Mouse (Mus musculus) cerebellum, postnatal 10 days (tissue): Measurements from ENCODE around the gene Lmtk3.

Experiments used
- DNase-seq, 2 experiments: peaks; one replicate each; pipeline ENCODE4 v3.0.0; 2021; ENCODE audit warnings: mixed read lengths in 2 of 2

Gene Lmtk3

DNA sequence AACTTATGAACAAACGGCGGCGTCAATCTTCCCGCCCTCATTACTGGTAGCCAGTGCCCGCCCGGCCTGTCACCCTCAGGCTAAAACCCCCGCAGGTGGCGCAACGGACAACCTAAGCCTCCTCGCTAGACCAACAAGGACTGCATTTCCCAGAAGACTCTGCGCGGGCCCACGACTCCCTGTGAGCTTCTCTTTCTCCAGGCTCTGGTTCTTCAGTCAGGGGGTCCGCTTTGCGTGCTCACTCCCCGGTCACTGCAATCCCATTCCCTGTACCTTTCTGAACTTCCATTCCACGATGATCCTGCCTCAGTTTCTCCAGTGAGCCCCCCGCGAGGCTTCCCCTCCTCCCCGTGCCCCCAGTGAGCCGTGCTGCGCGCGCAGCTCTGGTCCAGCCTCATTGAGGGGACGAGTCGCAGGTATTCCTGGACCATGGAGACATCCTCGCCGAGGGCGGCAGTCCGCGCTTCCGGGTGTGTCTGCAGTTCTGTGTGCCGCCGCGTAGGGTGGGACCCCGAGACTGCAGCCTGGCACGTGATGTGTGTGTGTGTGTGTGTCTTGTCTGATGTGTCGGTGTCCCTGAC lies at the start of gene Lmtk3:
Gene Lmtk3, plus strand, starts transcription at position 228 of the 581 bp plus-strand sequence.
- peak; percentile 90 to 92 for DNase-seq

DNA sequence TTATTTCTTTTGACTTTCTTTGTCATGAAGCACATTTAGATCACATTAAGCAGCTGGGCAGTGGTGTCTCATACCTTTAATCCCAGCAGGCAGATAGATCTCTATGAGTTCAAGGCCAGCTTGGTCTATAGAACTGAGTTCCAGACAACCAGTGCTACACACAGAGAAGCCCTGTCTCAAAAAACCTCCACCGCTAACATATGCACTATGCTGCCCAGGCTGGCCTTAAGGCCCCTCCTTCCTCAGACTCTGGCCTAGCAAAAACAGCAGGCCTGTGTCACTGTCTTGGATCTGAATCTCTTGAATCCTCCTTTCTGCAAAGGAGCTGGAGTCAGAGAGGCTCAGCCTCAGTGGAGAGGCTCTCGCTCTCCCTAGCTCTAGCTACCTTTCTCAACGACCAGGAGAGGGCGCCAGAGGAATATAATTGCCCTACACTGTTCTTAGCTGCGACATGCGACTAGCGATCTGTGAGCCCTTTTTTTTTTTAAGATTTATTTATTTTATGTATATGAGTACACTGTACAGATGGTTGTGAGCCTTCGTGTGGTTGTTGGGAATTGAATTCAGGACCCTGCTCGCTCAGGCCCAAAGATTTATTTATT lies 44.3 kb upstream of the Lmtk3 start:
- DNase-seq = peak; percentile 92 to 93

DNA sequence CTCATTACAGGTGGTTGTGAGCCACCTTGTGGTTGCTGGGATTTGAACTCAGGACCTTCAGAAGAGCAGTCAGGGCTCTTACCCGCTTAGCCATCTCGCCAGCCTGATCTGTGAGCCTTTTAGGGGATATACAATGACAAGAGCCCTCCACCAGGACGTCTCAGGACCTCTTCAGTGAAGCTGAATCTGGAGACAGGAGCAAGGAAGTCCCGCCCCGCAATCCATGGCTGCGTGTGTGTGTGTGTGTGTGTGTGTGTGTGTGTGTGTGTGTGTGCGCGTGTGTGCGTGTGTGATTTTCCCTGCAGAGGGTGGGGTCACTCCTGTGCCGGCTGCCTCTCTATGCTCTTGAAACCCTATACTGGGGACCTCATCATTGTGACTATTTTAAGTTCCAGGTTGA lies 43.7 kb upstream of the Lmtk3 start:
- DNase-seq = no peak

- no peak for DNase-seq
Measured at GRCm38 (mm10) chr7:45741308-45741707, 42.2 kb upstream of the Lmtk3 start.

- DNase-seq = no peak
Measured at GRCm38 (mm10) chr7:45741777-45742176, 41.8 kb upstream of the Lmtk3 start.

- DNase-seq = peak; percentile 73 to 80
Measured at GRCm38 (mm10) chr7:45742338-45742737, 41.2 kb upstream of the Lmtk3 start.

- peak; percentile 90 to 95 for DNase-seq
Measured at GRCm38 (mm10) chr7:45744387-45744786, 39.2 kb upstream of the Lmtk3 start.

- no peak for DNase-seq
Measured at GRCm38 (mm10) chr7:45746518-45746917, 37.0 kb upstream of the Lmtk3 start.

DNA sequence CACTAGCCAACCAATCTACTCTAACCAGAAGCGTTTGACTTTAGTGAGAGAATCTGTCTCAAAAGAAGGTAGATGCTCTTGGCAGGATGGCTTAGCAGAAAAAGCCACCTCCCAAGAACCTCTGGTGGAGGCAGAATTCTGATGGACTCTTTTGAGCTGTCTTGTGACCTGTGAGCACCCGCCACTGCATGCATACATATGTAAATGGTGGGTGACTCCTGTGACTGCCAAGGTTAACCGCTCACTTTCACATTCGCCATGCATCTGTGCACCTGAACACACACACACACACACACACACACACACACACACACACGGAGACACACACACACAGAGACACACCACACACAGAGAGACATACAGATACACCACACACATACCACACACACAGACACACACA lies 36.1 kb upstream of the Lmtk3 start:
- no peak for DNase-seq

GRCm38 (mm10) chr7:45748110-45748509 lies 35.4 kb upstream of the Lmtk3 start:
- no peak for DNase-seq

- DNase-seq = no peak
Measured at GRCm38 (mm10) chr7:45749401-45749800, 34.1 kb upstream of the Lmtk3 start.

GRCm38 (mm10) chr7:45750162-45750561 lies 33.4 kb upstream of the Lmtk3 start:
- no peak for DNase-seq

DNA sequence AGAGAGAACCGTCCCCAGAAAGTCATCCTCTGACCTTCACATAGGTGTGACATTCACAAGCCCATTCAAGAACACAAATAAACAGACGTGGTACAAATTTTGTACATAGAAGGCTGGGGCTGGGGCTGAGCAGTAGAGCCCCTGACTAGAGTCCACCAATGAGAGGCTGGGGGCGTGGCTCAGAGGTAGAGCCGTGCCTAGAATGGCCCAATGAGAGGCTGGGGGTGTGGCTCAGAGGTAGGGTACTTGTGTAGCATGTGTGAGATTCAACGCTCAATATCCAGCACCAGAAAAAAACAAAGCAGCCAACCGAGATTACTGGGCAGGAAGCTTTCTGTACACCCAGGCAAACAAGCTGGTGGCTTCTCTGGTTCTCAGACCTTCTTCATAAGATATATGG lies 27.8 kb upstream of the Lmtk3 start:
- DNase-seq = no peak

DNA sequence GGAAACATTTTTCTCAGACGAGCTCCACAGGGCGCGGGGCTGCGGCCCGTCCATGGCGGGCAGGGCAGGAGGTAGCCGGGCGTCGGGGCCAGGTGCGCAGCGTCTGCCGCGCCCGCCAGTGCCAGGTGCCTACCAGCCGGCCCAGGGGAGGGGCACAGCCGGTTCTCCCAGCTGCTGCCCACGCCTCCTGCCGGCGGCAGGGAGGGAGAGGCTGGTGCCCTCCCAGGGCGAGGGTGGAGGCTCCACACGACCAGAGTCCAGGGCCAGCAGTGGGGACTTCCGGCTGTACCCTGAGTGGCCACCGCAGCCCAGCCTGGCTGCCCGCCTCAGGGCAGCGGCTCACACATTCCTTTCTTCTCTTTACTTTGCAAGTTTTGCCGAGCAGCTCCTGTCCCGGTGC lies 24.1 kb upstream of the Lmtk3 start:
- peak; percentile 43 to 48 for DNase-seq

DNA sequence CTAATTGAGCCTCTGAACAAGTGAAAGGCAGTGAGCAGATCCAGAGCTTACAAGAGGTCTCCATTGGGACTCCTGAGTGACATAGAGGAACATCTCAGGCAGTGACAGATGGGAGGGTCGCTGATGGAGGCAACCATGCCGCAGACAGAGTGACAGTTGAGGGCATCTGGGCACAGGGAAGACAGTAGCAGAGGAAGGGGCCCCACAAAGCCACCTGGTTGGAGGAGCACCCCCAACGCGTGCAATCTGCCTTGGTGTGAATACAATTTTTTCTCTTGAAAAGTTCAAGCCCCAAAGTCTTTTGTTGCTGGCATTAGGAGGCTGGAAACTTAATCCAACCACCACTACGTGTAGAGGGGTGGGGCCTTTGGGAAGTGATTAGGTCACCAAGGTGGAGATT lies 23.4 kb upstream of the Lmtk3 start:
- no peak for DNase-seq

DNA sequence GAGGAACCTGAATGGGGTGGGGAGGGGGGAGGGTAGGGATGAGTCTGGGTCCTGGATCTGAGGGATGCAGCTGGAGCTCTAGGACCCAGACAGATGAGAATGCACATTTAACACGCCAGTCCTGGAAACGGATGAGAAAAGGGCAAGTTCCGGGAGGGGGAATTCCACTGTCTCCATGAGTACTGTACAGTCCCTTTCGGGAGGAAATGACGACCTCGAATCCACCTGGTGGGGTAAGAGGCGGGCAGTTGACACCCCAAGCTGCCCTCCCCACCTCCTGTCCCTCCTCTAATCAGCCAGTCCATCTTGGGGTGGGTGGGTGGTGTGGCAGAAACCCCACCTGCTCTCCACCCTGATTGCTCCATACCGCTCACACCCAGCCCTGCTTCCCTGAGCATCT lies 17.5 kb upstream of the Lmtk3 start:
- DNase-seq = no peak

- no peak for DNase-seq
Measured at GRCm38 (mm10) chr7:45766764-45767163, 16.8 kb upstream of the Lmtk3 start.

DNA sequence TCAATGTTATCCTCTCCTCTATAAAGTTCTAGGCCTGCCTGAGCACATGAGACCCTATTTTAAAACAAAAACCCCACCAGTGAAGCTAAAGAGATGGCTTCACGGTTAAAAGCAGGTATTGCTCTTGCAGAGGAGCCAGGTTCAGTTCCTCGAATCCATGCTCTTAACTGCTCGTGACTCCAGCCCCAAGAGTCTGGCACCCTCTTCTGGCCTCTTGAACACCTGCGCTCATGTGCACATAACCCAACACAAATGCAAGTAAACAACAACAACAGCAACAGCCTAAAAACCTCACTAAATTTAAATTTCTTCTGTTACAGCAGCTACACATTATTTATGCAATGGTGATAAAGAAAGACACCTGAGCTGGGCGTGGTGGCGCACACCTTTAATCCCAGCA lies 16.0 kb upstream of the Lmtk3 start:
- DNase-seq = no peak

DNA sequence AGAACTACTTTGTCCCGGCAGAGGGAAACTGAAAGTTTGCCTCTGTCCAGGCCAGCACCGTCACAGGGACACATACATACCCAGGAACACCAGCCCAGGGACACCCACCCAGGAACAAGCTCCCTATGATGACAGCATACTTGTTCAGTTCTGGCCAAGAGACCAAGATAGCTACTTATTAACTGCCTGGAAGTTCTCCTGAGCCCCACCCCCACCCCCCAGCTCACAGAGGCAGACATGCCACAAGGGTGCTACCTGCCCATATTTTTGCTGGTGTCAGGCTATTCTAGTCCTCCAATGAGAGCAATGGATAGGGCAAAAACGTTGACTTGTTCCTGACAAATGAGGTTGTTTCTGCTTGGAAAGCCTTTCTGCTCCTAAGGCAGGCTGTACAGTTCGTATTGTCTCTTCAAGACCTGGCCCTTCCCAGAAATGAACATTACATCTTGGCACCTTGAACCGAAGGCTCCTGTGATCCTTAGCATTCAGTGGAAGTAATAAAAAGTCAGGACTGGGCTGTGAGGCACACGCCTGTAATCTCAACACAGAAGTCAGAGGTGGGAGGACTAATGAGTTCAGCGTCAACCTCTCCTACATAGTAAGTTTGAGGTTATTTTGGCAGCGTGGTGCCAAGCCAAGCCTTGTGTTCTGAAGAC lies 13.0 kb upstream of the Lmtk3 start:
- DNase-seq = no peak

GRCm38 (mm10) chr7:45771101-45771500 lies 12.4 kb upstream of the Lmtk3 start:
- DNase-seq = no peak

- no peak for DNase-seq
Measured at GRCm38 (mm10) chr7:45775237-45775636, 8.3 kb upstream of the Lmtk3 start.

DNA sequence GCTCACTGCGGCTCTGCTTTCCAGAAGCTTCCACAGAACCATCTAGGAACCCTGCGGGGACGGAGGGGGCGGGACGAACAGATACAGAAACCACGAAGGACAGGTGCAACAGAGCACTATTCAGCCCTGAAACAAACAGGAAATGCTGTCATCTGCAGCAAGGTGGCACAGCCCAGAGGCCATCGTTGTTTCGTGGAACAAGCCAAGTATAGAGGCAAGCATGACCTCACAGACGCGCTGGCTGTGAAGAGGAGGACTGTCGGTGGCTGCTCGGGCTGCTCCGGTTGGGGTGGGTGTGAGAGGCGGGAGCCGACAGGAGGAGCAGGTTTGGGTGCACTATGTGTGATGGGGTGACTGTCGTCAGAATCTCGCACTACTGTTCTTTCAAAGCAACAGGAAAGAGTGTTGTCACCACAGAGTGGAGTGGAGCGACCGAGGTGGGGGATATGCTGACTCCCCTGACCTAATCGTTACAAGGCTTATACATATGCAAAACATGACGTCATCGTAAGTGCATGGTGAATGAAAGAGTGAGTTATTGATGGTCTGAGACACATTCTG lies 4.4 kb upstream of the Lmtk3 start:
- DNase-seq = no peak

- DNase-seq = no peak
Measured at GRCm38 (mm10) chr7:45782271-45782670, 1.3 kb upstream of the Lmtk3 start.
